Mouse (Mus musculus): Measurements from ENCODE around the gene Ndufs7. TPM values are rescaled to one million over a fixed set of nuclear protein-coding genes. Genes with fewer than 3 reads are reported as not detected.

The Ndufs7 gene
- polyA plus RNA-seq, 1 experiment from 2014 or later: 294 TPM

- H3K4me2 ChIP-seq: no peak overlapping the region
- 89% methylated on average over 5 of the region's 5 CpGs for WGBS (ENCODE audit: insufficient replicate concordance)
- H3K4me3 ChIP-seq (replicated peaks): no peak overlapping the region
- ATAC-seq (ENCODE audit: low read depth) (no peak), DNase-seq (no peak)
- H3K27ac ChIP-seq: no peak overlapping the region
- H3K36me3 ChIP-seq: peaks cover 76% of the 10 kb centered on the region
- H3K9ac ChIP-seq: no peak overlapping the region
- H3K9me3 ChIP-seq (replicated peaks): no peaks in the 10 kb centered on the region
- H3K27me3 ChIP-seq: no peaks in the 10 kb centered on the region
- H3K4me1 ChIP-seq (replicated peaks): peaks cover 59% of the 10 kb centered on the region
Observed at GRCm38 (mm10) chr10:80255881-80256535, 7.1 kb downstream of the Ndufs7 start.

- Histone ChIP-seq H3K9me3 (replicated peaks) (no peaks in the 10 kb centered on the region), H3K36me3 (peaks cover 64% of the 10 kb centered on the region), H3K4me1 (replicated peaks) (peaks cover 66% of the 10 kb centered on the region), H3K27me3 (no peaks in the 10 kb centered on the region), H3K9ac (no peak overlapping the region), H3K4me2 (no peak overlapping the region), H3K4me3 (replicated peaks) (no peak overlapping the region), H3K27ac (no peak overlapping the region)
- ATAC-seq (ENCODE audit: low read depth) (no peak), DNase-seq (no peak)
- WGBS (ENCODE audit: insufficient replicate concordance): 78% methylated on average over 2 of the region's 2 CpGs
Observed at GRCm38 (mm10) chr10:80257936-80258335, 9.0 kb downstream of the Ndufs7 start.

GRCm38 (mm10) chr10:80258752-80259462, 10.0 kb downstream of the Ndufs7 start:
- Histone ChIP-seq H3K27me3 (no peaks in the 10 kb centered on the region), H3K4me3 (replicated peaks) (peak overlapping the region; percentile 60; the same call in 1 of the 2 replicates), H3K36me3 (peaks cover 55% of the 10 kb centered on the region), H3K4me2 (peak overlapping the region; percentile 81), H3K9ac (peak overlapping the region; percentile 75; the same call in 1 of the 2 replicates), H3K27ac (peak overlapping the region; percentile 36), H3K4me1 (replicated peaks) (peaks cover 68% of the 10 kb centered on the region), H3K9me3 (replicated peaks) (no peaks in the 10 kb centered on the region)
- DNase-seq (no peak), ATAC-seq (ENCODE audit: low read depth) (no peak)
- 79% methylated on average over 14 of the region's 14 CpGs for WGBS (ENCODE audit: insufficient replicate concordance)

GRCm38 (mm10) chr10:80259463-80259805, 10.5 kb downstream of the Ndufs7 start:
- Histone ChIP-seq H3K36me3 (peaks cover 49% of the 10 kb centered on the region), H3K9me3 (replicated peaks) (no peaks in the 10 kb centered on the region)

GRCm38 (mm10) chr10:80259861-80260641, 11.1 kb downstream of the Ndufs7 start:
- ATAC-seq (ENCODE audit: low read depth): no peak

More at GRCm38 (mm10) chr10:80259463-80259805, 10.5 kb downstream of the Ndufs7 start:
- H3K9ac ChIP-seq: peak overlapping the region; percentile 75
- H3K4me3 ChIP-seq (replicated peaks): peak overlapping the region; percentile 60
- peak overlapping the region; percentile 81 for H3K4me2 ChIP-seq
- no peaks in the 10 kb centered on the region for H3K27me3 ChIP-seq
- peak overlapping the region; percentile 15; the same call in 1 of the 2 replicates for H3K27ac ChIP-seq
- WGBS (ENCODE audit: insufficient replicate concordance): 82% methylated on average over 6 of the region's 6 CpGs
- DNase-seq: no peak
- no peak for ATAC-seq (ENCODE audit: low read depth)
- H3K4me1 ChIP-seq (replicated peaks): peaks cover 70% of the 10 kb centered on the region

GRCm38 (mm10) chr10:80260642-80261584, 12.0 kb downstream of the Ndufs7 start, which contains the start of the genes Gamt and Dazap1:
TSS of gene Gamt (minus strand) at chr10:80261012.
TSS of gene Dazap1 (plus strand) at chr10:80261486.
- Histone ChIP-seq H3K27me3 (no peaks in the 10 kb centered on the region), H3K4me2 (peak within 1 kb of the TSS; percentile 81), H3K9ac (peak within 1 kb of the TSS; percentile 75), H3K27ac (peak within 1 kb of the TSS; percentile 93), H3K4me3 (replicated peaks) (peak within 1 kb of the TSS; percentile 60), H3K9me3 (replicated peaks) (no peaks in the 10 kb centered on the region), H3K36me3 (peaks cover 34% of the 10 kb centered on the region), H3K4me1 (replicated peaks) (peaks cover 72% of the 10 kb centered on the region)
- peak; percentile 79 for ATAC-seq (ENCODE audit: low read depth)
- under 1% methylated on average over 49 of the region's 49 CpGs for WGBS (ENCODE audit: insufficient replicate concordance)
- peak; percentile 94 for DNase-seq

More at GRCm38 (mm10) chr10:80259861-80260641, 11.1 kb downstream of the Ndufs7 start:
- H3K9me3 ChIP-seq (replicated peaks): no peaks in the 10 kb centered on the region
- H3K4me1 ChIP-seq (replicated peaks): peaks cover 67% of the 10 kb centered on the region
- H3K27ac ChIP-seq: peak overlapping the region; percentile 93
- H3K27me3 ChIP-seq: no peaks in the 10 kb centered on the region
- peak overlapping the region; percentile 60 for H3K4me3 ChIP-seq (replicated peaks)
- H3K36me3 ChIP-seq: peaks cover 43% of the 10 kb centered on the region
- peak overlapping the region; percentile 81 for H3K4me2 ChIP-seq
- H3K9ac ChIP-seq: peak overlapping the region; percentile 75
- 12% methylated on average over 19 of the region's 19 CpGs for WGBS (ENCODE audit: insufficient replicate concordance)
- DNase-seq: no peak

- DNase-seq (peak; percentile 98), ATAC-seq (ENCODE audit: low read depth) (peak; percentile 62)
- Histone ChIP-seq H3K27ac (peak overlapping the region; percentile 93), H3K9me3 (replicated peaks) (no peaks in the 10 kb centered on the region), H3K27me3 (no peaks in the 10 kb centered on the region), H3K4me2 (peak overlapping the region; percentile 81), H3K9ac (peak overlapping the region; percentile 72), H3K36me3 (peaks cover 28% of the 10 kb centered on the region), H3K4me3 (replicated peaks) (peak overlapping the region; percentile 60), H3K4me1 (replicated peaks) (peaks cover 79% of the 10 kb centered on the region)
- whole genome bisulfite sequencing (ENCODE audit: insufficient replicate concordance): under 1% methylated on average over 14 of the region's 14 CpGs
Observed at GRCm38 (mm10) chr10:80261585-80261968, 12.7 kb downstream of the Ndufs7 start.

- Histone ChIP-seq H3K4me3 (replicated peaks) (peak overlapping the region; percentile 60), H3K27me3 (no peaks in the 10 kb centered on the region), H3K9me3 (replicated peaks) (no peaks in the 10 kb centered on the region), H3K27ac (peak overlapping the region; percentile 93), H3K4me2 (peak overlapping the region; percentile 81), H3K36me3 (peaks cover 25% of the 10 kb centered on the region), H3K4me1 (replicated peaks) (peaks cover 85% of the 10 kb centered on the region), H3K9ac (peak overlapping the region; percentile 72)
- DNase-seq (no peak), ATAC-seq (ENCODE audit: low read depth) (no peak)
- WGBS (ENCODE audit: insufficient replicate concordance): 54% methylated on average over 12 of the region's 12 CpGs
Observed at GRCm38 (mm10) chr10:80262169-80262568, 13.2 kb downstream of the Ndufs7 start.

- no peaks in the 10 kb centered on the region for H3K9me3 ChIP-seq (replicated peaks)
- H3K4me1 ChIP-seq (replicated peaks): peaks cover 87% of the 10 kb centered on the region
- no peak for ATAC-seq (ENCODE audit: low read depth)
- H3K27me3 ChIP-seq: no peaks in the 10 kb centered on the region
- peak overlapping the region; percentile 93 for H3K27ac ChIP-seq
- DNase-seq: no peak
- H3K36me3 ChIP-seq: peaks cover 26% of the 10 kb centered on the region
- 0 out of 2 replicates have a peak overlapping the region, but pooled peaks have one; percentile 81 for H3K4me2 ChIP-seq
- WGBS (ENCODE audit: insufficient replicate concordance): 86% methylated on average over 10 of the region's 10 CpGs
- H3K9ac ChIP-seq: peak overlapping the region; percentile 72
- H3K4me3 ChIP-seq (replicated peaks): no peak overlapping the region
Observed at GRCm38 (mm10) chr10:80262776-80263365, 13.9 kb downstream of the Ndufs7 start.

All from liver, embryonic 13.5 days (tissue).